Mouse (Mus musculus) limb, embryonic 10.5 days (tissue): Measurements from ENCODE around the gene Tmem104. TPM values are rescaled to one million over a fixed set of nuclear protein-coding genes. Genes with fewer than 3 reads are reported as not detected.
A peak's percentile ranks its signal among the peaks of the same experiment; 100 is the strongest.

ENCODE experiments used
- DNase-seq: peaks from one replicate; pipeline ENCODE4 v3.0.0-alpha.2; 2017; ENCODE audit warnings: low spot score
- H3K27ac ChIP-seq: fragments of 300-500 bp; sonication (generic); 2 replicates; pipeline ENCODE4 v1.5.1; 2016; ENCODE audit warnings: mild to moderate bottlenecking
- H3K27me3 ChIP-seq: fragments of 300-500 bp; sonication (generic); 2 replicates; pipeline ENCODE4 v1.6.1; 2016; ENCODE audit warnings: low read depth, mild to moderate bottlenecking; ENCODE audit not compliant: poor library complexity, severe bottlenecking
- H3K36me3 ChIP-seq: fragments of 300-500 bp; sonication (generic); 2 replicates; pipeline ENCODE4 v1.6.1; 2016; ENCODE audit warnings: mild to moderate bottlenecking, moderate library complexity
- H3K4me1 ChIP-seq: fragments of 300-500 bp; sonication (generic); 2 replicates; pipeline ENCODE4 v1.6.1; 2016
- H3K4me3 ChIP-seq: fragments of 300-500 bp; sonication (generic); 2 replicates; pipeline ENCODE4 v1.5.1; 2016; ENCODE audit warnings: mild to moderate bottlenecking, moderate library complexity
- H3K9me3 ChIP-seq: fragments of 300-500 bp; sonication (generic); replicated peaks from 2 replicates; pipeline ENCODE4 v1.6.1; 2016; ENCODE audit warnings: mild to moderate bottlenecking
- WGBS: fragments of 180-500 bp; shearing (Covaris S2); methylation state at CpG from one replicate; pipeline ENCODE4 v1.1.7; 2016; 5-methylcytosine and 5-hydroxymethylcytosine counted together
- polyA plus RNA-seq: library from polyadenylated mRNA; unstranded; fragments of >200 nt; fragmentation: Nextera tagmentation; extraction: Ambion mirVana; gene quantifications from 2 replicates; pipeline ENCODE4 v1.2.1, GENCODE M21; 2016

Tmem104 gene
- polyA plus RNA-seq, 1 experiment from 2014 or later, result 9.8 TPM

- no peak for DNase-seq
- 1% methylated on average over 20 of the region's 20 CpGs for WGBS
- H3K4me1 ChIP-seq, result peaks cover 32% of the 10 kb centered on the region
These were observed 78.6 kb downstream of the Tmem104 start for GRCm38 (mm10) chr11:115265771-115266399.

GRCm38 (mm10) chr11:115266400-115266778, 79.1 kb downstream of the Tmem104 start:
- DNase-seq, result no peak
- Histone ChIP-seq H3K36me3 (peaks cover 19% of the 10 kb centered on the region), H3K9me3 (no peaks in the 10 kb centered on the region), H3K27me3 (peaks cover 89% of the 10 kb centered on the region), H3K4me3 (peak overlapping the region; percentile 54), H3K27ac (0 out of 2 replicates have a peak overlapping the region, but pooled peaks have one; percentile 27), H3K4me1 (peaks cover 36% of the 10 kb centered on the region)
- WGBS, result 2% methylated on average over 22 of the region's 22 CpGs

More at GRCm38 (mm10) chr11:115265771-115266399, 78.6 kb downstream of the Tmem104 start:
- H3K9me3 ChIP-seq, result no peaks in the 10 kb centered on the region
- H3K4me3 ChIP-seq, result peak overlapping the region; percentile 54
- H3K27ac ChIP-seq, result no peak overlapping the region; the same call in 1 of the 2 replicates
- peaks cover 19% of the 10 kb centered on the region for H3K36me3 ChIP-seq
- peaks cover 94% of the 10 kb centered on the region for H3K27me3 ChIP-seq

GRCm38 (mm10) chr11:115267061-115267883, 80.0 kb downstream of the Tmem104 start, which contains the start of gene Grin2c:
Gene Grin2c (minus strand): TSS chr11:115267243.
- 6% methylated on average over 50 of the region's 50 CpGs for WGBS
- Histone ChIP-seq H3K9me3 (no peaks in the 10 kb centered on the region), H3K4me1 (peaks cover 39% of the 10 kb centered on the region), H3K4me3 (peak within 1 kb of the TSS; percentile 54), H3K27ac (peak within 1 kb of the TSS; percentile 27; the same call in 1 of the 2 replicates), H3K36me3 (peaks cover 19% of the 10 kb centered on the region), H3K27me3 (peaks cover 80% of the 10 kb centered on the region)
- peak; percentile 49 for DNase-seq

GRCm38 (mm10) chr11:115267958-115268357, 80.7 kb downstream of the Tmem104 start:
- no peak for DNase-seq
- H3K4me1 ChIP-seq, result peaks cover 41% of the 10 kb centered on the region
- H3K27ac ChIP-seq, result no peak overlapping the region
- WGBS, result 62% methylated on average over 11 of the region's 11 CpGs
- H3K4me3 ChIP-seq, result no peak overlapping the region
- H3K27me3 ChIP-seq, result peaks cover 73% of the 10 kb centered on the region
- H3K36me3 ChIP-seq, result peaks cover 19% of the 10 kb centered on the region
- no peaks in the 10 kb centered on the region for H3K9me3 ChIP-seq

GRCm38 (mm10) chr11:115269330-115270066, 82.2 kb downstream of the Tmem104 start:
- H3K9me3 ChIP-seq, result no peaks in the 10 kb centered on the region
- H3K4me3 ChIP-seq, result no peak overlapping the region
- peaks cover 19% of the 10 kb centered on the region for H3K36me3 ChIP-seq
- peaks cover 46% of the 10 kb centered on the region for H3K4me1 ChIP-seq
- H3K27me3 ChIP-seq, result peaks cover 58% of the 10 kb centered on the region
- 90% methylated on average over 27 of the region's 27 CpGs for WGBS
- DNase-seq, result no peak
- no peak overlapping the region for H3K27ac ChIP-seq

- Histone ChIP-seq H3K9me3 (no peaks in the 10 kb centered on the region), H3K4me1 (peaks cover 41% of the 10 kb centered on the region)
These were observed 83.0 kb downstream of the Tmem104 start for GRCm38 (mm10) chr11:115270148-115270861.

GRCm38 (mm10) chr11:115271052-115271451, 83.8 kb downstream of the Tmem104 start:
- H3K36me3 ChIP-seq, result peaks cover 19% of the 10 kb centered on the region
- H3K4me3 ChIP-seq, result no peak overlapping the region
- H3K4me1 ChIP-seq, result peaks cover 43% of the 10 kb centered on the region
- no peaks in the 10 kb centered on the region for H3K9me3 ChIP-seq
- WGBS, result 80% methylated on average over 9 of the region's 9 CpGs
- H3K27me3 ChIP-seq, result peaks cover 42% of the 10 kb centered on the region
- H3K27ac ChIP-seq, result no peak overlapping the region
- DNase-seq, result no peak

More at GRCm38 (mm10) chr11:115270148-115270861, 83.0 kb downstream of the Tmem104 start:
- Histone ChIP-seq H3K27me3 (peaks cover 50% of the 10 kb centered on the region), H3K4me3 (no peak overlapping the region), H3K36me3 (peaks cover 19% of the 10 kb centered on the region), H3K27ac (no peak overlapping the region)
- peak; percentile 89 for DNase-seq
- 37% methylated on average over 19 of the region's 19 CpGs for WGBS

GRCm38 (mm10) chr11:115271481-115271880, 84.2 kb downstream of the Tmem104 start:
- H3K4me3 ChIP-seq, result no peak overlapping the region
- H3K9me3 ChIP-seq, result no peaks in the 10 kb centered on the region
- no peak for DNase-seq
- WGBS, result 67% methylated on average over 10 of the region's 10 CpGs
- H3K36me3 ChIP-seq, result peaks cover 19% of the 10 kb centered on the region
- H3K4me1 ChIP-seq, result peaks cover 43% of the 10 kb centered on the region
- H3K27me3 ChIP-seq, result peaks cover 38% of the 10 kb centered on the region
- no peak overlapping the region for H3K27ac ChIP-seq

DNA sequence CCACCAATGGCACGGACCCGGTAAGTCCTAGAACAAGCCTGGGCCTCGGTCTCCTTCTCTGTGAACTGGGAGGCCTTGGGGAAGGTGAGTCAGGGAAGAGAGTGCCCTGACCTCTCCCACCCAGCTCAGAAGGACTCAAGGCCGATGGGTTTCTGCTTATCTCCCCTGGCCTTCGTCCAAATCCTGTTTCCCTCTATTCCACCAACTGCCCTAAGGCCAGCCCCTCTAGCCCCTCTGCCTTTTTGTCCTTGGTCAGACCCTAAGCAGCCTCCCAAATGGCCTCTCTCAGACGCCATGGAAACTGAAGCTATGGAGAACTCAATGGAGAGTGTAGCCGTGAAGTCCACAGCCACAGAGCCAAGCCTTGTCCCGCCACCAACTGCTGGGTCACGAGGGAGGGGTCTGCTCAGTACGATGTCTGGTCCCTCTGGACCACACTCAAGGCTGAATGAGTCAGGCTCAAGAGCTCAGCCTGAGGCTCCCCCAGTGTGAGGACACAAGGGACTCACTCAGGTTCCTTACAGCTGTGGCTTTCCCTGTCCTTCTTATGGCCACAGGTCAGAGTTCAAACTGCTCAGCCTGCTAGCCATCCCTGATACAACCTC, 85.7 kb downstream of the Tmem104 start:
- 85% methylated on average over 10 of the region's 10 CpGs for WGBS
- H3K27me3 ChIP-seq, result peaks cover 23% of the 10 kb centered on the region
- H3K36me3 ChIP-seq, result peaks cover 17% of the 10 kb centered on the region
- DNase-seq, result no peak
- no peaks in the 10 kb centered on the region for H3K9me3 ChIP-seq
- H3K4me1 ChIP-seq, result peaks cover 38% of the 10 kb centered on the region
- H3K4me3 ChIP-seq, result no peak overlapping the region
- H3K27ac ChIP-seq, result no peak overlapping the region; the same call in 1 of the 2 replicates

- H3K4me1 ChIP-seq, result peaks cover 41% of the 10 kb centered on the region
- peaks cover 10% of the 10 kb centered on the region for H3K36me3 ChIP-seq
- H3K9me3 ChIP-seq, result no peaks in the 10 kb centered on the region
- H3K27ac ChIP-seq, result no peak overlapping the region
- H3K4me3 ChIP-seq, result no peak overlapping the region
- peaks cover 16% of the 10 kb centered on the region for H3K27me3 ChIP-seq
- 72% methylated on average over 7 of the region's 7 CpGs for WGBS
- DNase-seq, result no peak
These were observed 86.4 kb downstream of the Tmem104 start for GRCm38 (mm10) chr11:115273735-115274134.

DNA sequence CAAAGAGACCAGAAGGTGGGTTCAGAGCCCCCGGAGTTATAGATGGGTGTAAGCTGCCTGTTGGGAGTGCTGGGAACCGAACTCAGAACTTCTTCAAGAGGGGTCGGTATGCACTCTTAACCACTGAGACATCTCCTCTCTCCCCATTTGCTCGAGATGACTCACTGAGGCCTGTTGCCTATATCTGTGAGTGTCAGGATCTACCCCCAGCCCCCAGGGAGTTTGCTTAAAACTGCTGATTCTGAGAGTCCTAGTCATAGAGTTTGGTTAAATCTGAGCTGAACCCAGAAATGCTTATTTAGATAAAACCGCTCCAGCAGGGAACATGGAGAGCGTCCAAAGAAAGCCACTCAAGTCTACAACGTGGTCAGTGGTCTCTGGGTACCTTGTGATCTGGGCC, 86.9 kb downstream of the Tmem104 start:
- Histone ChIP-seq H3K27ac (no peak overlapping the region), H3K4me1 (peaks cover 41% of the 10 kb centered on the region), H3K36me3 (peaks cover 6% of the 10 kb centered on the region)

DNA sequence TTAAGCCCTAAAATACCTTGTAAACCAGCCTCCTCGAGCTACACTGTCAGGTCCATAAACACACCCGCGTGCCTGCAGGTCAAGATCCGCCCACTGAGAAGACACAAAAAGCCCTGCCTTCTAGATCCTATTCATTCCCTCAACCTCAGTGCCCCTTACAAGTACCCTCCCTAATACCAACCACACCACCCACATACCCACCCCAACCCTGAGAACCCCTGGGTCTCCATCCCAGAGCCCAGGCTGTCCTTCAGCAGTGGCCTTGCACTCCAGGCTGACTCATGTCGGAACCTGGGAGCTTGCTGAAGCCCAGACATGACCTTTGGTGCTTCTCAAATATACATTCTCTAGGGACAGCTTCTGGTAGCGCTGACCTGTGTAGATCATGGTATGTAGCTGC, 87.5 kb downstream of the Tmem104 start:
- Histone ChIP-seq H3K4me3 (no peak overlapping the region), H3K9me3 (no peaks in the 10 kb centered on the region), H3K36me3 (no peaks in the 10 kb centered on the region), H3K27ac (no peak overlapping the region), H3K4me1 (peaks cover 41% of the 10 kb centered on the region), H3K27me3 (peaks cover 5% of the 10 kb centered on the region; the same call in 1 of the 2 replicates)
- DNase-seq, result no peak
- WGBS, result 88% methylated on average over 6 of the region's 6 CpGs

More for the DNA sequence above, 86.9 kb downstream of the Tmem104 start:
- Histone ChIP-seq H3K9me3 (no peaks in the 10 kb centered on the region), H3K4me3 (no peak overlapping the region), H3K27me3 (peaks cover 11% of the 10 kb centered on the region)
- DNase-seq, result no peak
- WGBS, result 92% methylated on average over 7 of the region's 7 CpGs
